Mouse (Mus musculus) heart, postnatal 0 days (tissue): ENCODE results near the gene Eno2. TPM values are rescaled to one million over a fixed set of nuclear protein-coding genes. Genes with fewer than 3 reads are reported as not detected.

ENCODE experiments used
- ATAC-seq: fragments of 200-750 bp; cut with Nextera tagmentation; 2 replicates; pipeline ENCODE4 v1.8.0; 2017; ENCODE audit warnings: low read depth, moderate number of reproducible peaks, moderate library complexity; ENCODE audit not compliant: insufficient read depth
- DNase-seq: peaks from one replicate; pipeline ENCODE4 v3.0.0-alpha.2; 2016; ENCODE audit warnings: low spot score
- H3K27ac ChIP-seq: fragments of 300-500 bp; sonication (generic); 2 replicates; pipeline ENCODE4 v1.5.1; 2014; ENCODE audit warnings: low read depth, mild to moderate bottlenecking
- H3K27me3 ChIP-seq: fragments of 300-500 bp; sonication (generic); 2 replicates; pipeline ENCODE4 v1.6.1; 2014; ENCODE audit warnings: low read length, mixed read lengths; ENCODE audit not compliant: control insufficient read depth, insufficient read depth
- H3K36me3 ChIP-seq: fragments of 300-500 bp; sonication (generic); replicated peaks from 2 replicates; pipeline ENCODE4 v1.6.1; 2014; ENCODE audit warnings: low read length, mixed read lengths; ENCODE audit not compliant: control insufficient read depth, insufficient read depth
- H3K4me1 ChIP-seq: fragments of 300-500 bp; sonication (generic); 2 replicates; pipeline ENCODE4 v1.6.1; 2014; ENCODE audit warnings: antibody characterized with exemption; ENCODE audit not compliant: control insufficient read depth, insufficient read depth
- H3K4me2 ChIP-seq: fragments of 300-500 bp; sonication (generic); 2 replicates; pipeline ENCODE4 v1.6.1; 2014; ENCODE audit warnings: low read depth, mild to moderate bottlenecking, low read length, moderate library complexity
- H3K4me3 ChIP-seq: fragments of 300-500 bp; sonication (generic); 2 replicates; pipeline ENCODE4 v1.5.1; 2014; ENCODE audit warnings: low read depth, low read length
- H3K9ac ChIP-seq: fragments of 300-500 bp; sonication (generic); replicated peaks from 2 replicates; pipeline ENCODE4 v1.6.1; 2014; ENCODE audit warnings: low read depth, low read length, mixed read lengths
- H3K9me3 ChIP-seq: fragments of 300-500 bp; sonication (generic); replicated peaks from 2 replicates; pipeline ENCODE4 v1.6.1; 2016; ENCODE audit warnings: low read length; ENCODE audit not compliant: control insufficient read depth
- CTCF ChIP-seq: IDR thresholded peaks from 2 replicates; pipeline ENCODE4 v1.5.1; 2016; ENCODE audit warnings: antibody characterized with exemption, control low read depth, low read depth
- EP300 ChIP-seq: IDR thresholded peaks from 2 replicates; pipeline ENCODE4 v1.6.1; 2016; ENCODE audit warnings: antibody characterized with exemption, low read depth
- WGBS: fragments of 180-500 bp; shearing (Covaris S2); extraction: QIAGEN DNeasy Blood & Tissue Kit; methylation state at CpG from one replicate; pipeline ENCODE4 v1.1.7; 2014; 5-methylcytosine and 5-hydroxymethylcytosine counted together
- polyA plus RNA-seq: library from polyadenylated mRNA; unstranded; fragments of >200 nt; fragmentation: Nextera tagmentation; extraction: Ambion mirVana; gene quantifications from 2 replicates; pipeline ENCODE4 v1.2.1, GENCODE M21; 2015
- total RNA-seq: library from RNA; depleted of rRNA; stranded (reverse); fragments of >200 nt; gene quantifications from 2 replicates; pipeline ENCODE4 v1.2.3, GENCODE M21; 2014; ENCODE audit warnings: low replicate concordance

Gene Eno2
- total and polyA plus RNA-seq, 2 experiments from 2014 or later, result 1.5 to 1.7 TPM

GRCm38 (mm10) chr6:124758849-124759232 lies 10.6 kb downstream of the Eno2 start:
- ATAC-seq, result no peak
- no peaks in the 10 kb centered on the region for H3K9me3 ChIP-seq
- H3K4me1 ChIP-seq, result peaks cover 43% of the 10 kb centered on the region
- peak overlapping the region; percentile 38 for H3K9ac ChIP-seq
- H3K27ac ChIP-seq, result peak overlapping the region; percentile 96
- 0 out of 2 replicates have a peak, but pooled peaks cover under 1% of the 10 kb centered on the region for H3K36me3 ChIP-seq
- H3K27me3 ChIP-seq, result no peaks in the 10 kb centered on the region
- no peak overlapping the region for H3K4me3 ChIP-seq
- no peak for DNase-seq
- H3K4me2 ChIP-seq, result peak overlapping the region; percentile 86
- no peak for TF ChIP-seq EP300
- no peak for TF ChIP-seq CTCF
- 42% methylated on average over 2 of the region's 2 CpGs for WGBS

- WGBS, result 23% methylated on average over 5 of the region's 5 CpGs
- Histone ChIP-seq H3K9me3 (no peaks in the 10 kb centered on the region), H3K4me2 (peak overlapping the region; percentile 86), H3K36me3 (peaks cover 4% of the 10 kb centered on the region; the same call in 1 of the 2 replicates), H3K4me3 (peak overlapping the region; percentile 93), H3K4me1 (peaks cover 43% of the 10 kb centered on the region), H3K27ac (peak overlapping the region; percentile 96), H3K27me3 (no peaks in the 10 kb centered on the region), H3K9ac (peak overlapping the region; percentile 38)
- ATAC-seq (peak; percentile 15; the same call in 1 of the 2 replicates), DNase-seq (peak; percentile 58)
- TF ChIP-seq CTCF, result no peak
- TF ChIP-seq EP300, result no peak
Measured at GRCm38 (mm10) chr6:124757909-124758848, 11.3 kb downstream of the Eno2 start.

DNA sequence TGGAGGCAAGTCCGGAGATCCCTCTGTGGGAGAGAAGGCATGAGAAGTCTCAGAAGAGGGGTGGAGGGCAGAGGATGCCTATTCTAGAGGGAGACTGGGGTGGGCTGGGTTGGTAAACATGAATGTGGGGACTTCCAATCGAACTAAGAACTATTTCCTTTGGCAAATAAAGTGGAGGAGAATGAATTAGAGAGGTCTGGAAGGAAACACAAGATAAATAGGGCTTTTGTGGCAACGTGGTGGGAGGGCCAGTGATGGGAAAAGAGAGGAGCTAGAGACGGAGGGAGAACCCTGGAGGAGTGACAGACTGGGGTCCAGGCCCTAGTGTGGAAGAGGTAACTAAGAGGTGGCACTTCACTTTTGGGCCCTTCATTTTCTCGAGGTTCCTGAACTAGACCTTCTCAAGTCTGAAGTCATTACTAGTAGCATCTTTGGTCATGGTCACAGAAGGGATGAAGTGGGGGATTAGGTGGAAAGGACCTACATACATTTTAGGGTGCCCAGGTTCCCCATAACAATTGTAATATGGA lies 12.1 kb downstream of the Eno2 start:
- H3K27ac ChIP-seq, result peak overlapping the region; percentile 96
- H3K4me1 ChIP-seq, result peaks cover 43% of the 10 kb centered on the region
- H3K4me3 ChIP-seq, result peak overlapping the region; percentile 93
- no peaks in the 10 kb centered on the region for H3K9me3 ChIP-seq
- ATAC-seq (no peak), DNase-seq (no peak)
- TF ChIP-seq CTCF, result no peak
- TF ChIP-seq EP300, result no peak
- H3K4me2 ChIP-seq, result peak overlapping the region; percentile 86
- 15% methylated on average over 5 of the region's 5 CpGs for WGBS
- peaks cover 4% of the 10 kb centered on the region; the same call in 1 of the 2 replicates for H3K36me3 ChIP-seq
- H3K27me3 ChIP-seq, result no peaks in the 10 kb centered on the region
- peak overlapping the region; percentile 99 for H3K9ac ChIP-seq

- H3K9me3 ChIP-seq, result no peaks in the 10 kb centered on the region
- ATAC-seq (peak; percentile 73), DNase-seq (peak; percentile 80)
- TF ChIP-seq CTCF, result no peak
- TF ChIP-seq EP300, result no peak
- H3K9ac ChIP-seq, result peak overlapping the region; percentile 99
- no peaks in the 10 kb centered on the region for H3K27me3 ChIP-seq
- H3K27ac ChIP-seq, result peak overlapping the region; percentile 96
- peak overlapping the region; percentile 86 for H3K4me2 ChIP-seq
- H3K36me3 ChIP-seq, result peaks cover 4% of the 10 kb centered on the region; the same call in 1 of the 2 replicates
- H3K4me1 ChIP-seq, result peaks cover 43% of the 10 kb centered on the region
- WGBS, result under 1% methylated on average over 48 of the region's 54 CpGs
- H3K4me3 ChIP-seq, result peak overlapping the region; percentile 93
Measured at GRCm38 (mm10) chr6:124756652-124757350, 12.7 kb downstream of the Eno2 start.

DNA sequence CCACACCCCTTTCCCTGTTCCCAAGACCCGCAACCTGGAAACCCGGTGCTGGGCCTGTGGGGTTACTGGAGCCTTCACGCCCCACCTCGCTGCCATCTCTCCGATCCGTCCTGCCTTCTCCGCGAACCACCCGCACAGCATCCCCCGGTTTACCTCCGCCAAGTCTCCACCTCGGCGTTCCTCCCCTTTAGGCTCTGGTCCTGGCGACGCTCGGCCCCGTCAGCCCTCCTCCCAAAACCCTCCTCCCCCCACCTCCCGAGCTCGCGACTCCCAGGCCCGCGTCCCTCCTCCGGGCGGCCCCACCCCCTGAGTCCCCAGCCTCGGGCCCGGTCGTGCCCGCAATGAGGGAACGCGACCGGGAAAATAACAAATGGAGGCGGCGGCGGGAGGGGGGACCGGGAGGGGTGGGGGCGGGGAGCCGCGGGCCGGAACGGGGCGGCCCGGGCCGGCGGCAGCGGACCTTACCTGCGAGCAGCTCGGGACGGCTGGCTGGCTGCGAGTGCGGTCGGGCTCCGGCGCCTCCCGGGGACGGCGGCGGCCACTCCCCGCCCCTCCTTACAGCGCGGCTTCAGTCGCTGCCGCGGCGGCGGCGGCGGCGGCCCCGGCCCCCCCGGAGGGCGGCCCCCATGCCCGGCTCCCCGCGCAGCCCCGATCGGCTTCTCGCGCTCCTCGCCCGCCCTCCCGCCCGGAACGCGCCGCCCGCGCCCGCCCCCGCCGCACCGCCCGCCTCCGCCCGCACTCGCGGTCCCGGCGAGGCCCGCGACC lies 13.5 kb downstream of the Eno2 start, which contains the start of the genes Gm45234 and Atn1:
Gene Gm45234, minus strand, starts transcription at position 191 of the 765 bp plus-strand sequence.
Gene Atn1, minus strand, starts transcription at position 694 of the 765 bp plus-strand sequence.
- TF ChIP-seq CTCF, result no peak
- 0 out of 2 replicates have a peak, but pooled peaks have one; percentile 8 for TF ChIP-seq EP300
- peak within 1 kb of the TSS; percentile 93 for H3K4me3 ChIP-seq
- H3K4me2 ChIP-seq, result peak within 1 kb of the TSS; percentile 86
- peaks cover 43% of the 10 kb centered on the region for H3K4me1 ChIP-seq
- H3K27me3 ChIP-seq, result no peaks in the 10 kb centered on the region
- under 1% methylated on average over 67 of the region's 100 CpGs for WGBS
- no peaks in the 10 kb centered on the region for H3K9me3 ChIP-seq
- peak; percentile 59 for ATAC-seq
- peak within 1 kb of the TSS; percentile 99 for H3K9ac ChIP-seq
- H3K27ac ChIP-seq, result peak within 1 kb of the TSS; percentile 96
- peak; percentile 72 for DNase-seq
- peaks cover 4% of the 10 kb centered on the region; the same call in 1 of the 2 replicates for H3K36me3 ChIP-seq
